Mouse (Mus musculus) gastrocnemius, postnatal 4 days (tissue): ENCODE data around the gene Abcg1. TPM values are rescaled to one million over a fixed set of nuclear protein-coding genes. Genes with fewer than 3 reads are reported as not detected.

Experiments used
- total RNA-seq, 2 experiments: library from RNA; stranded (reverse); gene quantifications; 2 replicates each; pipeline ENCODE4 v1.2.3; 2021

The Abcg1 gene
- total RNA-seq, 2 experiments from 2014 or later = 5.9 to 6.8 TPM

Other genes starting within 250 kb of the Abcg1 start
- under 1 TPM in 1 of 2 experiments, not detected in 1; 0.05 TPM for gene Glp1r, start 155.9 kb upstream of the Abcg1 start, total RNA-seq
- gene Umodl1, start 103.0 kb upstream of the Abcg1 start, total RNA-seq = under 1 TPM; 0.22 to 0.23 TPM
- gene Tff3, start 72.0 kb downstream of the Abcg1 start, total RNA-seq = not detected
- not detected for gene Tff2, start 86.6 kb downstream of the Abcg1 start, total RNA-seq
- gene Tff1, start 107.6 kb downstream of the Abcg1 start, total RNA-seq = not detected
- not detected for gene Tmprss3, start 141.3 kb downstream of the Abcg1 start, total RNA-seq
- under 1 TPM; 0.10 to 0.29 TPM for gene Ubash3a, start 150.2 kb downstream of the Abcg1 start, total RNA-seq
- gene Rsph1, start 219.7 kb downstream of the Abcg1 start, total RNA-seq = 1 to 10 TPM; 1.8 to 2.1 TPM
- gene Slc37a1, start 229.1 kb downstream of the Abcg1 start, total RNA-seq = 1 to 10 TPM; 1.4 to 2.4 TPM